18 mouse cellular contexts compared by ENCODE assay signal in the genomic region with DNA sequence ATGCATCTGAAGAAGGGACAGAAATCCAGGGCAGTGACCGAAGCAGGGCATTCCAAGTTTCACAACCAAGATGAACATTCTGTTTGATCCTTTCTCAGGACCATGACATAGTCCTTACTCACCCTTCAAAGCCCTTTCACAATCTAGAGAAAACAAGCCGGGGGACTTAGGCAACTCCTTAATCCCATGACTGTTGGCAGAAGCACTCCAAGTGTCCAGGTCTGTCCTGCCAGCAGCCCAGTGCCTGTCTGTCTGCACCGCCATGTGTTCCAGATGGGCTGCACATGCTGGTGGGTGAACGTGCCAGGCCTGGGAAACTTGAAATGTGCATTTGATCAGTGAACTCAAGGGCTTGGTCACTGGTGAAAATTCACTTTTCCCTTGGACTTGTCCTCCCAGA.
DNase-seq lines count a peak whose midpoint lies in the region; ATAC-seq and TF ChIP-seq lines count a peak whose summit lies in the region.
"Had no signal": no experiment of that assay in that cellular context is flagged by ENCODE, and none has a peak within 500 bp of the region (broad histone marks: within the 10 kb centered on the region; RNA-seq: fewer than 3 reads in every experiment).

No protein-coding gene starts in this region.

- H3K36me3 ChIP-seq in stomach, postnatal 0 days (ENCODE audit: control insufficient read depth, insufficient read depth, low read length): no peaks in the 10 kb centered on the region
- H3K36me3 ChIP-seq: hindbrain, embryonic 13.5 days; neural tube, embryonic 12.5 days had no signal

- H3K9ac ChIP-seq in stomach, postnatal 0 days (ENCODE audit: low read length): no peak overlapping the region
- H3K9ac ChIP-seq: hindbrain, embryonic 13.5 days; lung, embryonic 14.5 days; neural tube, embryonic 12.5 days had no signal

- DNase-seq in cerebellum, postnatal 10 days: peak; percentile 23 to 61
- DNase-seq in cerebellum, postnatal 36 days: no peak
- DNase-seq in lung, adult 18-20 months: peak; percentile 48 to 63
- no peak for DNase-seq in lung, adult 2 months
- peak; percentile 44 to 47 for DNase-seq in heart, postnatal 36 days
- no peak for DNase-seq in left cerebral cortex, postnatal 25 days (ENCODE audit: low spot score in 2 of 2)
- no peak for DNase-seq in stomach, postnatal 0 days (ENCODE audit: low spot score)
- DNase-seq: cerebellum, adult 11 months; cerebellum, postnatal 25 days; left cerebral cortex, postnatal 4 days; lung, embryonic 14.5 days; spleen, adult 18-20 months; thymus, adult 2 months had no signal

- TF ChIP-seq POLR2A in lung, adult 2 months (IDR thresholded peaks at IDR 0.05; ENCODE audit: borderline replicate concordance, extremely low read depth, low read depth, low read length): no peak

- no peaks in the 10 kb centered on the region for H3K9me3 ChIP-seq in stomach, postnatal 0 days (ENCODE audit: control insufficient read depth, low read length)
- H3K9me3 ChIP-seq: hindbrain, embryonic 13.5 days had no signal

- no peak overlapping the region for H3K4me2 ChIP-seq in stomach, postnatal 0 days (replicated peaks; ENCODE audit: low read depth)
- H3K4me2 ChIP-seq: hindbrain, embryonic 13.5 days; lung, embryonic 14.5 days; neural tube, embryonic 12.5 days had no signal

- 63% methylated on average over 4 of the region's 4 CpGs for WGBS in lung, adult 2 months
- WGBS in stomach, postnatal 0 days: 89% methylated on average over 4 of the region's 4 CpGs

- no peaks in the 10 kb centered on the region for H3K27me3 ChIP-seq in stomach, postnatal 0 days (ENCODE audit: control insufficient read depth, insufficient read depth, low read length)
- H3K27me3 ChIP-seq: hindbrain, embryonic 13.5 days; neural tube, embryonic 12.5 days; Patski had no signal

- no peak for ATAC-seq in stomach, postnatal 0 days (ENCODE audit: low FRiP score, low TSS enrichment)
- ATAC-seq: activated CD4-positive, CD25-positive, alpha-beta regulatory T cell, adult 4 months; forebrain, embryonic 14.5 days; Patski had no signal

- H3K4me1 ChIP-seq in lung, adult 2 months (ENCODE audit: control insufficient read depth, insufficient read depth, low read length): peaks cover 8% of the 10 kb centered on the region; the same call in 1 of the 2 replicates
- no peaks in the 10 kb centered on the region for H3K4me1 ChIP-seq in stomach, postnatal 0 days (replicated peaks; ENCODE audit: control insufficient read depth, insufficient read depth)

- no peak overlapping the region for H3K27ac ChIP-seq in stomach, postnatal 0 days (replicated peaks)
- H3K27ac ChIP-seq: hindbrain, embryonic 13.5 days; neural tube, embryonic 12.5 days had no signal

- H3K4me3 ChIP-seq in lung, adult 2 months (replicated peaks; ENCODE audit: extremely low read depth, low read depth, low read length): no peak overlapping the region
- no peak overlapping the region for H3K4me3 ChIP-seq in stomach, postnatal 0 days (ENCODE audit: low read depth, low read length)
- H3K4me3 ChIP-seq: hindbrain, embryonic 13.5 days; neural tube, embryonic 12.5 days had no signal

- TF ChIP-seq CTCF in lung, adult 2 months (IDR thresholded peaks at IDR 0.05; ENCODE audit: insufficient read depth, low read length): no peak
- no peak for TF ChIP-seq CTCF in stomach, postnatal 0 days (IDR thresholded peaks at IDR 0.05; ENCODE audit: low read depth)

- intact Hi-C loops in heart, postnatal 36 days (cut with DNase I): no loop called here
- intact Hi-C loops in left cerebral cortex, postnatal 25 days (cut with DNase I): no loop called here

- no peak for TF ChIP-seq EP300 in stomach, postnatal 0 days (optimal IDR thresholded peaks at IDR 0.05)

Comparison
In these comparisons a context has a peak if more than half of its experiments do, and no peak if none do; other contexts are left out.
1. DNase-seq: peak in cerebellum, postnatal 10 days (2 of 2), lung, adult 18-20 months (2 of 2) and heart, postnatal 36 days (2 of 2); none in cerebellum, postnatal 36 days (0 of 2), lung, adult 2 months (single experiment), left cerebral cortex, postnatal 25 days (0 of 2) and stomach, postnatal 0 days (single experiment).